Comparison of ENCODE assay signal across 9 mouse cellular contexts in the genomic region with DNA sequence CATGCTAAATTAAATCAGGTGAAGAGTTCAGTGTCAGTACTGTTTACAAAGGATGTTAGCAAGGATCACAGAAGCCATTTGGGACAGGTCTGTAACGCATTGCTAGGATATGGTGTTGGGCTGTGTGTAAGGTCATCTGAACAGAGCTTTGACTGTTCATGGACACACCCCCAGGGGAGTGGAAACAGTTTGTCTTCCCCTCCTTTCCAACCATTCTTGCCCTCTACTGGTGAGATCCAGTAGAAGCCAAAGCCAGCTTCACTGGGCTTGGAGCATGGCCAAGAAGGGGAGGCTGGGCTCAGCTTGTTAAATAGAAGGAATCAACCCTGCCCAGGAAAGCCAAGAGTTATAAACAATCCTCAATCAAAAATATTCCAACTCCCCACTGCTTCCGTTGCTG. TPM values are rescaled to one million over a fixed set of nuclear protein-coding genes. Genes with fewer than 3 reads are reported as not detected.
DNase-seq lines count a peak whose midpoint lies in the region; ATAC-seq and TF ChIP-seq lines count a peak whose summit lies in the region.
"Had no signal": no experiment of that assay in that cellular context is flagged by ENCODE, and none has a peak within 500 bp of the region (broad histone marks: within the 10 kb centered on the region; RNA-seq: fewer than 3 reads in every experiment).

No protein-coding gene starts in this region.

- TF ChIP-seq CTCF in cortical plate, adult 2 months (IDR thresholded peaks at IDR 0.05; ENCODE audit: extremely low read depth, insufficient read depth, low read length) = peak; percentile 22; the same call in 1 of the 2 replicates

- peak; percentile 48 for DNase-seq in embryo, embryonic 10 days (ENCODE audit: low spot score)
- no peak for DNase-seq in embryo, embryonic 9.5 days (ENCODE audit: extremely low spot score)
- peak; percentile 20 for DNase-seq in right cerebral cortex, postnatal 14 days
- no peak for DNase-seq in right cerebral cortex, postnatal 36 days (ENCODE audit: low spot score in 2 of 2)
- peak; percentile 56 for DNase-seq in lung, postnatal 25 days (ENCODE audit: low spot score)
- no peak for DNase-seq in neural tube, embryonic 10.5 days (ENCODE audit: extremely low spot score, low spot score)

- H3K27me3 ChIP-seq in intestine, embryonic 16.5 days (replicated peaks; ENCODE audit: control insufficient read depth, insufficient read depth, low read length) = no peaks in the 10 kb centered on the region
- H3K27me3 ChIP-seq: hindbrain, embryonic 15.5 days had no signal

- WGBS in intestine, embryonic 16.5 days = 28% methylated on average over 2 of the region's 2 CpGs

- no peak for TF ChIP-seq POLR2A in cortical plate, adult 2 months (IDR thresholded peaks at IDR 0.05; ENCODE audit: extremely low read depth, insufficient read depth, low read length)

- no peak overlapping the region for H3K4me3 ChIP-seq in cortical plate, adult 2 months (ENCODE audit: insufficient read depth, low read length)
- H3K4me3 ChIP-seq in intestine, embryonic 16.5 days (ENCODE audit: low read length) = no peak overlapping the region
- H3K4me3 ChIP-seq: hindbrain, embryonic 15.5 days had no signal

- H3K27ac ChIP-seq in cortical plate, adult 2 months (ENCODE audit: insufficient read depth, low read length) = no peak overlapping the region
- no peak overlapping the region for H3K27ac ChIP-seq in intestine, embryonic 16.5 days (ENCODE audit: low read length)
- H3K27ac ChIP-seq: hindbrain, embryonic 15.5 days had no signal

- peak; percentile 52 for ATAC-seq in intestine, embryonic 16.5 days

- no peak overlapping the region for H3K9ac ChIP-seq in intestine, embryonic 16.5 days (ENCODE audit: low read depth, low read length)
- H3K9ac ChIP-seq: hindbrain, embryonic 15.5 days had no signal

- no peaks in the 10 kb centered on the region for H3K9me3 ChIP-seq in intestine, embryonic 16.5 days (ENCODE audit: control insufficient read depth, low read length)
- H3K9me3 ChIP-seq: hindbrain, embryonic 15.5 days had no signal

- H3K4me1 ChIP-seq in cortical plate, adult 2 months (ENCODE audit: control insufficient read depth, insufficient read depth, low read length) = peaks cover 2% of the 10 kb centered on the region; the same call in 1 of the 2 replicates
- 0 out of 2 replicates have a peak, but pooled peaks cover 4% of the 10 kb centered on the region for H3K4me1 ChIP-seq in intestine, embryonic 16.5 days (ENCODE audit: control insufficient read depth, insufficient read depth, low read length)
- H3K4me1 ChIP-seq: hindbrain, embryonic 15.5 days had no signal

- no peak overlapping the region for H3K4me2 ChIP-seq in intestine, embryonic 16.5 days (ENCODE audit: low read depth, low read length)
- H3K4me2 ChIP-seq: hindbrain, embryonic 15.5 days had no signal

- H3K36me3 ChIP-seq in intestine, embryonic 16.5 days (ENCODE audit: control insufficient read depth, insufficient read depth, low read length) = no peaks in the 10 kb centered on the region
- H3K36me3 ChIP-seq: hindbrain, embryonic 15.5 days had no signal

RNA-seq across cellular contexts. Expression of gene Tmem184c, which starts 7.4 kb away (rescaled TPM):
- 60.7 and 63.2 TPM in 2 replicates for polyA plus RNA-seq in cortical plate, adult 2 months (2012; rRNA removed)
- polyA plus RNA-seq in intestine, embryonic 16.5 days (2015; fragmentation: Nextera tagmentation; extraction: Ambion mirVana) = 21.4 and 22.0 TPM in 2 replicates

Comparison
In these comparisons a context has a peak if more than half of its experiments do, and no peak if none do; other contexts are left out.
1. DNase-seq: peak in embryo, embryonic 10 days (single experiment), right cerebral cortex, postnatal 14 days (single experiment) and lung, postnatal 25 days (single experiment); none in embryo, embryonic 9.5 days (single experiment), right cerebral cortex, postnatal 36 days (0 of 2) and neural tube, embryonic 10.5 days (single experiment).